Mouse (Mus musculus): ENCODE results near the gene Klhdc7a.
"Not testable (repeated sequence)": the region's sequence is repeated elsewhere in the genome, so short reads cannot be mapped to it uniquely, and the experiment has no call there.

Gene Klhdc7a

GRCm38 (mm10) chr4:139967922-139968321, at the start of gene Klhdc7a:
Gene Klhdc7a, minus strand, starts transcription at chr4:139968026.
- DNase-seq (ENCODE audit: low read depth in 2 of 2, low spot score in 2 of 2), result no peak

- DNase-seq (ENCODE audit: low read depth in 2 of 2, low spot score in 2 of 2), result no peak
These were observed 48.1 kb upstream of the Klhdc7a start for GRCm38 (mm10) chr4:140015916-140016315.

GRCm38 (mm10) chr4:140010728-140011470, 43.1 kb upstream of the Klhdc7a start:
- no peak for DNase-seq (ENCODE audit: low read depth in 2 of 2, low spot score in 2 of 2)

GRCm38 (mm10) chr4:140004932-140005331, 37.1 kb upstream of the Klhdc7a start:
- no peak for DNase-seq (ENCODE audit: low read depth in 2 of 2, low spot score in 2 of 2)

- no peak for DNase-seq (ENCODE audit: low read depth in 2 of 2, low spot score in 2 of 2)
These were observed 36.3 kb upstream of the Klhdc7a start for GRCm38 (mm10) chr4:140004170-140004569.

GRCm38 (mm10) chr4:140002069-140002468, 34.2 kb upstream of the Klhdc7a start:
- DNase-seq (ENCODE audit: low read depth in 2 of 2, low spot score in 2 of 2), result no peak

GRCm38 (mm10) chr4:140000911-140001310, 33.1 kb upstream of the Klhdc7a start:
- no peak for DNase-seq (ENCODE audit: low read depth in 2 of 2, low spot score in 2 of 2)

GRCm38 (mm10) chr4:139999033-139999432, 31.2 kb upstream of the Klhdc7a start:
- no peak for DNase-seq (ENCODE audit: low read depth in 2 of 2, low spot score in 2 of 2)

GRCm38 (mm10) chr4:139995659-139996058, 27.8 kb upstream of the Klhdc7a start:
- no peak for DNase-seq (ENCODE audit: low read depth in 2 of 2, low spot score in 2 of 2)

- DNase-seq (ENCODE audit: low read depth in 2 of 2, low spot score in 2 of 2), result no peak
These were observed 25.4 kb upstream of the Klhdc7a start for GRCm38 (mm10) chr4:139993111-139993755.

GRCm38 (mm10) chr4:139986913-139987312, 19.1 kb upstream of the Klhdc7a start:
- DNase-seq (ENCODE audit: low read depth in 2 of 2, low spot score in 2 of 2), result no peak

- DNase-seq (ENCODE audit: low read depth in 2 of 2, low spot score in 2 of 2), result no peak
These were observed 10.9 kb upstream of the Klhdc7a start for GRCm38 (mm10) chr4:139978716-139979115.

- no peak for DNase-seq (ENCODE audit: low read depth in 2 of 2, low spot score in 2 of 2)
These were observed 9.5 kb upstream of the Klhdc7a start for GRCm38 (mm10) chr4:139977308-139977781.

- no peak for DNase-seq (ENCODE audit: low read depth in 2 of 2, low spot score in 2 of 2)
These were observed 6.7 kb upstream of the Klhdc7a start for GRCm38 (mm10) chr4:139974506-139974905.

GRCm38 (mm10) chr4:139967475-139967891, 343 bp downstream of the Klhdc7a start:
- no peak for DNase-seq (ENCODE audit: low read depth in 2 of 2, low spot score in 2 of 2)

GRCm38 (mm10) chr4:139966981-139967380, 845 bp downstream of the Klhdc7a start:
- DNase-seq (ENCODE audit: low read depth in 2 of 2, low spot score in 2 of 2), result no peak

- no peak for DNase-seq (ENCODE audit: low read depth in 2 of 2, low spot score in 2 of 2)
These were observed 2.1 kb downstream of the Klhdc7a start for GRCm38 (mm10) chr4:139965596-139966185.

- DNase-seq (ENCODE audit: low read depth in 2 of 2, low spot score in 2 of 2), result no peak
These were observed 3.4 kb downstream of the Klhdc7a start for GRCm38 (mm10) chr4:139964406-139964805.

- DNase-seq (ENCODE audit: low read depth in 2 of 2, low spot score in 2 of 2), result no peak
These were observed 3.9 kb downstream of the Klhdc7a start for GRCm38 (mm10) chr4:139963911-139964310.

- DNase-seq (ENCODE audit: low read depth in 2 of 2, low spot score in 2 of 2), result no peak
These were observed 4.8 kb downstream of the Klhdc7a start for GRCm38 (mm10) chr4:139963059-139963458.

- no peak for DNase-seq (ENCODE audit: low read depth in 2 of 2, low spot score in 2 of 2)
These were observed 6.0 kb downstream of the Klhdc7a start for GRCm38 (mm10) chr4:139961816-139962215.

- DNase-seq (ENCODE audit: low read depth in 2 of 2, low spot score in 2 of 2), result not testable (repeated sequence)
These were observed 6.5 kb downstream of the Klhdc7a start for GRCm38 (mm10) chr4:139961329-139961728.
